Mouse (Mus musculus) 3134 (cell line): ENCODE measurements around the gene Klf1.
"Not testable (repeated sequence)": the region's sequence is repeated elsewhere in the genome, so short reads cannot be mapped to it uniquely, and the experiment has no call there.

Source experiments
- DNase-seq: peaks from one replicate; pipeline ENCODE4 v3.0.0-alpha.2; 2011; ENCODE audit warnings: low spot score; ENCODE audit not compliant: insufficient read length; ENCODE audit errors: extremely low read depth

Klf1 gene

GRCm38 (mm10) chr8:84907037-84907436 is 5.3 kb downstream of the Klf1 start:
- DNase-seq = no peak

GRCm38 (mm10) chr8:84907493-84907892 is 5.8 kb downstream of the Klf1 start:
- no peak for DNase-seq

DNA sequence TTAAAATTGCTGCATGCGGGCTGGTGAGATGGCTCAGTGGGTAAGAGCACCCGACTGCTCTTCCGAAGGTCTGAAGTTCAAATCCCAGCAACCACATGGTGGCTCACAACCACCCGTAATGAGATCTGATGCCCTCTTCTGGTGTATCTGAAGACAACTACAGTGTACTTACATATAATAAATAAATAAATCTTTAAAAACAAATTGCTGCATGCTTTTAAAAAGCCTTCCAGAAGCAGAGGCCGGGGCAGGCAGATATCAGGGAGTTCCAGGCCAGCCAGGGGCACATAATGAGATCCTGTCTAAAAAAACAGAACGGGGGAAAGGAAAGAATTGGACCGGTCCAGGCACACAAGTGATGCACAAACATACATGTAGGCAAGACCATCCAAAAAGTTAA is 6.3 kb downstream of the Klf1 start:
- not testable (repeated sequence) for DNase-seq

GRCm38 (mm10) chr8:84908421-84909161 is 6.9 kb downstream of the Klf1 start, which contains the start of gene Dnase2a:
Gene Dnase2a, plus strand, starts transcription at chr8:84908560.
- DNase-seq = peak; percentile 94

GRCm38 (mm10) chr8:84909162-84909767 is 7.5 kb downstream of the Klf1 start:
- DNase-seq = no peak

DNA sequence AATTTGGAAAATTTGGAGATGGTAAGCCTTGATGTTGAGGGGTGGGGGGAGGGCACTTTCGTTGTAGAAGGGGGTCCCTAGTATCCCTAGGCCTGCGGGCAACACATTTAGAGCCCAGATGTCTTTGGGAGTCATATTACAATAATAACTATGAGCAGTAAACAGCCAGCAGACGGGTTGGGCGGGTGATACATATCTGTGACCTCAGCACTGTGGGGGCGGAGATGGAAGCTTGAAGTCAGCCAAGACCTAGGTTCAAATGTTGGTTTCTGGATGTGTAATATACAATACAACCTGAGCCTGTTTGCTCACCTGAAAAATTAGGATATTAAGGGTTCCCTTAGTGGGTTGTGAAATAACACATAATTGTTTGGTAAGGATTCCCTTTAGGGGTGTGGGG is 8.2 kb downstream of the Klf1 start:
- no peak for DNase-seq

DNA sequence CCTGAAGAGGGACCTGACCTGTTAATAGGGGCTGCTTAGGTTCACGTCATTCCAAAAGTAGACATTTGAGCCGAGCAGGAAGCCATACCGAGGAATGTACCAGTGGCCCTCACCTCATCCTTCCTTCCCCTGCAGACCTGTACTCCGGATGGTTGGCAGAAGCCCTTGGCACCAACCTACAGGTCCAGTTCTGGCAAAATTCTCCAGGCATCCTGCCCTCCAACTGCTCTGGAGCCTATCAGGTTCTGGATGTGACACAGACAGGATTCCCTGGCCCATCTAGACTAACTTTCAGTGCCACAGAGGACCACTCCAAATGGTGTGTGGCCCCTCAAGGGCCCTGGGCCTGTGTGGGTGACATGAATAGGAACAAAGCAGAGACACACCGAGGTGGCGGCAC is 8.8 kb downstream of the Klf1 start:
- DNase-seq = no peak

GRCm38 (mm10) chr8:84911854-84912253 is 10.1 kb downstream of the Klf1 start:
- no peak for DNase-seq

- DNase-seq = no peak
These were observed 10.7 kb downstream of the Klf1 start for GRCm38 (mm10) chr8:84912391-84912790.

GRCm38 (mm10) chr8:84912895-84913501 is 11.3 kb downstream of the Klf1 start:
- no peak for DNase-seq

DNA sequence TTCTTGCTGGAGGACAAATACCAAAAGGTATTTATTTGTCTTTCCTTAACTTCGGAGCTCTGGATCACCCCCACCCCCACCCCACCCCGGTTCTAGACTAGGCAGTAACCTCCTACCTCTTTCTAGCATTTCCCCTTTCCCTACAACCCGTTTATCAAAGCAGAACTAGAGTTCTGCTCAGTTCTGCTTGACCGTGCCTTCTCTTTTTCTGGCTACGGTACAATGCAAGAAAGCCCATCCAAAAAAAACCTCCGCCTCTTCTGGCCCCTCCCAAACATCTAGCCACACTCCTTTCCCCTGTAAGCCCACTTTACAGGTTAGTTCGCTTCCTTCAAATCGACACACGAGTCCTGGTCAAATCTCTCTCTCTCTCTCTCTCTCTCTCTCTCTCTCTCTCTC is 11.8 kb downstream of the Klf1 start:
- no peak for DNase-seq

GRCm38 (mm10) chr8:84913960-84914359 is 12.2 kb downstream of the Klf1 start:
- DNase-seq = no peak

GRCm38 (mm10) chr8:84915269-84915668 is 13.5 kb downstream of the Klf1 start:
- DNase-seq = no peak

GRCm38 (mm10) chr8:84917781-84918180 is 16.1 kb downstream of the Klf1 start:
- DNase-seq = no peak

- no peak for DNase-seq
These were observed 16.9 kb downstream of the Klf1 start for GRCm38 (mm10) chr8:84918646-84919045.

DNA sequence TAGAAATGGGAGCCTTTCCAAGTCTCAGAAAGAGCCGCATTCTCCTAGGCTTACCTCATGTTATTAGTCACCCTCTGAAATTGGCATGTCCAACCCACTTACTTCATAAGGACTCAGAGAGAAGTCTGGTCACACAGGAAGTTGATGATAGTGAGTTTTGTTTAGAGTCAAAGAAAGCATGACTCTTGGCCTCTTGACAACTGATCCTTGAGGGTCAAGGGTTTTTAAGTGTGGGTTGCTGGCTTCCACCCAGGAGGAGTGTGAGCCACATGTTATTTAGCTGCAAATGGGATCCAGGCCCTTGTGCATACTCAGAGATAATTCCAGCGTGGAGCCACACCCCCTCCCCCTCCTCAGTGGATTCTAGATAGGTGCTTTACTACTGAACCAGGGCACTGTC is 19.9 kb downstream of the Klf1 start:
- no peak for DNase-seq

- no peak for DNase-seq
These were observed 23.8 kb downstream of the Klf1 start for GRCm38 (mm10) chr8:84925557-84925956.

GRCm38 (mm10) chr8:84927513-84927912 is 25.8 kb downstream of the Klf1 start:
- DNase-seq = no peak

GRCm38 (mm10) chr8:84928456-84929306 is 27.0 kb downstream of the Klf1 start:
- DNase-seq = peak; percentile 56

DNA sequence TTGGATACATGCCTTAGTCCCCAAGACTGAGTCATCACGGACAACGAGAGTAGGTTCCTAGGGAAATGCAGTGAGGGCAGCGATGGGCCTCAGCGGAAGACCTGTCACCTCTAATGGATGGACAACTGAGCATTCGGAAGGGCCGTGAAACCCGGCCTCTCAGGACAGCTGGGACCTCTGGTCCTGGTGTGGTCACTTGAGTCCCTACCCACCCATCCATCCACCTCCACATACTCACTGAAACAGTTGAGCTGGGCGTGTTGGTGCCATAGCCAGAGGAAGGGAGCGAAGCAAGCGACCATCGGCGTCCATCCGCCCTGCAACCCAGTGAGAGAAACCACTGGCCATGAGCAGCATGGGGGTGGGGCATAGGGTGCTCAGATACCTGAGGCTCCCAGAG is 28.9 kb downstream of the Klf1 start:
- DNase-seq = no peak
